Mouse (Mus musculus) v-Abl transformed pro-B cells (cell line): ENCODE results near the gene Pigt.

Experiments
- in situ Hi-C, 2 experiments: fragments of 400-800 bp; cut with MboI; formaldehyde crosslinking; loops; one replicate each; pipeline ENCODE4 v1.15.1; 2025; ENCODE audit not compliant: unreplicated experiment in 2 of 2

Gene Pigt

DNA sequence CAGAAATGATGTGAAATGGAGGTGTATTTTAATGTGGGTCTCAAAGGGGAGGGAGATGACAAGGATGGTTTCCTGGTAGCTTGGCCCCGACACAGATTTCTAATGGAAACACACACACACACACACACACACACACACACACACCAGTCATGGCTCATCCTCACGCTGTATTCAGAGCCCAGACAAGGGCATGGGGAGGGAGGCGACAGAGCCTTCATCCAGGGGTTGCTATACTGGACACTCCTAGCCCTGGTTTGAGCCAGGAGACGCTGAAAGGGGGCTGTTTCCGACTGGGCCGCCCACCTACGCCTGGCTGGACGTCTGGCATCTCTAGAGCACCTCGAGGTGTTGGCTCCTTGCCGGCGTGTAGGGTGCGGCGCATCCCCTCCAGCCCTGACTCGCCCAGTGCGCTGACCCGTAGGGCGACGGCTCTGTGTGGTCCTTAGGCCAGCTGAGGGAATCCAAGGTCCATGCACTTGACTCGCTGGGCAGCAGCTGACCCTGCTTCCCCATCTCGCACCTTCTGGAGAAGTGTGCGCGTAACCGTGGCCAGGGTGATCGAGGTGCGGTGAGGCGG, 11.6 kb upstream of the Pigt start, which contains the start of gene Dbndd2:
Gene Dbndd2, plus strand, starts transcription at position 426 of the 577 bp plus-strand sequence.
- in situ Hi-C loops, result no loop called here

DNA sequence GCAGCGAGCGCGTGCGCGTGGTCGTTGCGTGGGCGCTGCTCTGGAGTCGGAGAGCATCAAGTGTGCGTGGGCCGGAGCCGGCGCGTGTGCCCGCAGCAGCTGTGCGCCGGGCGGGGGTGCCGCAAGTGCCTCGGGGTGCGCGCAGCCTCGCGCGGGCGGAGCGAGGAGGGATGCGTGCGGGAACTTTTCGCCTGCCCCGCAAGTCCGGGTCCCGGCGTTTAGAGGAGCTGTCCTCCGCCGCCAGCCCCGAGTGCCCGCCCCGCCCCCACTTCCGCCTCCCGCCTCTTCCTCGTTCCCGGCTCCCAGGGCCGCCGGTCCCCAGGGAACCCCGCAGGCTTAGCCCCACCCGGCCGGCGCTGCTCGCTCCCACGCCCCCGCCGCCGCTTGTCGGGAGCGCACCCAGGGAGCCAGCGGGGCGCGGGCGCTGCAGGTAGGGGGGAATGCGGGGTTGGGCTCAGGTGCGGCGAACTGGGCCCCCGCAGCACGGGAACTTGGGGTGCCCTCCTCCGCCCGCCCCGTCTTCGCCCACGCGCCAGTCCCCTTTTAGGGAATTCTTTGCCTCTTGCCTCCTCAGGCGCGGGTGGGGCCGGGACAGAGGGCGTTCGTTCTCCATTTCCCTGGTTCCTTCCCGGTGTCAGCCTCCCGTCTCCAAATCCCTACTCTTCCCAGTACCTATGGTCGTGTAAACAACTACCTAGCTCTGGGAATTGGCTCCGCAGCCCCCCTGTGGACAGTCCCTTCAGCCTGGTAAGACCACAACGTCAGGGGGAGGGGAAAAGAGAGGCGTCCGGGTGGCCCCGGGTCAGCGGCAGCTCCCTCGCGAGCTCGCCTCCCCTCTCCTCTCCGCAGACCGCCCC, 10.8 kb upstream of the Pigt start:
- in situ Hi-C loops, result no loop called here

DNA sequence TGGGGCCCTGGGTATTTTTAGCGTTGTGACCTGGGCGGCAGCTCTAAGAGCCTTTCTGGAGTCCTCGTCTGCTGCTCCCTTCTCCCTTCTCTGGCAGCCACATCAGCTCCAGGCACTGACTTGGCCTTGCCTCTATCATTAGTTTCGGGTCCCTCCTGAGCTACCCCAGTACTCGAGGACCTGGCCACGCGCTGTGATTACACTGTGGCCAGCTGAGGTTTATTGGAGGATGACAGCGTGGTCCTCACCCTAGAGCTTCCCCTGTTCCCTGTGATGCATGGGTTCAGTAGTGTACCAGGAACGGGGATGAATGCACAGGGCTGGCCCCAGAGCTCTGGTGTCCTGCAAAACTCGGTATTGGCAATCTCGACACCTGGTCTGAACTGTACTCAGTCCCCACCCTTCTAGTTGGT, 10.2 kb upstream of the Pigt start:
- in situ Hi-C loops, result no loop called here

DNA sequence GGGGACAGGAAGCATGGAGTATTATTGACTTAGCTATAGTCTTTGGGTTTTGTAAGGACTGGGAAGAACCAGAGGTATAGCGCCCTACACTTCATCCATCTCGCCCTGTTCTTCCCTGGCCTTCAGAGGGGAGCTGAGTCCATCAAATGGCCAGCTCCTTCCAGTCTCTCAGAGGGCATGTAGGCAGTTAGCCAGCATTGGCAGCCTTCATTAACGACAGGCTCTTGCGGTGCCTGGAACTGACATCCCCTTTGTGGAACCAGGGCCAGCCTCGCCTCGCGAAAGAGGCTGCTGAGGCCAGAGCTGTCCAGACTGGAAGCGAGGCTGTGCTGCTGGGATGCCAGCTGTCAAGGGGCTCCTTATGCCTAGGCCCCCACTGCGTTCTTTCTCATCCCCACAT, 9.5 kb upstream of the Pigt start:
- in situ Hi-C loops, result no loop called here

DNA sequence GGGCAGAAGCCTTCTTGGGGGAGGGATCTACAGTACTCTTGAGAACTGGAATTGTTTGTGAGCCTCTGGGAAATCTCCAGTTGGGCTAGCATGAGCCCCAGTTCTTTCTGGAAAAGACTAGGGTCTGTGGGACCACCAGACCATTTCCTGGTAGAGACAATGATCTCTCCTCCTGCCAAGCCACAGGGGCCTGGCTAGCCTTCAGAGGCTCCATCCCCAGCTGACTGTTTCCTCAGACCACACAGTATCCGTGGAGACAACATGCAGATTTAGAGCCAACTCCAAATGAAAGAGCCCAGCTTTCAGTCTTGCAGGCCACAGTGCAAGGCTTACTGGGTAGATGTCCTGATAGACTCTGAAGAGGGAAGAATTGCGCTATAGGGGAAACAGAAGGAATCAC, 3.2 kb upstream of the Pigt start:
- in situ Hi-C loops, result no loop called here

DNA sequence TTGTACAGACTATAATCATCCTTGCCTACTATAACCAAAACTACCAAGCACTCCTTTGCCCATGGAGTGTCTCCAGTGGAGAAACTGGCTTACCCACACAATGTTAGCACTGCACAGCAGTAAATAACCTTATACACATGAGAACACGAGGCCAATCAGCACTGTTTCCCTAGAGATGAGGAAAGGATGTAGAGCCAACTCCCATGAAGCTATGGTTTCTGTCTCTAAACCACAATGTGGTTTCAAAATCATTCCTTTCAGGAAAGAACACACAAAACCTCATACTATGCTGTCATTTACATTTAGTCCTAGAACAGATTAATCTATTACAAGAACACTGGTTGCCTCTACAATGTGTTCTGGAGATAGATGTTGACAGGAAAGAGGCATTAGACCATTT, 989 bp upstream of the Pigt start:
- in situ Hi-C loops, result no loop called here

DNA sequence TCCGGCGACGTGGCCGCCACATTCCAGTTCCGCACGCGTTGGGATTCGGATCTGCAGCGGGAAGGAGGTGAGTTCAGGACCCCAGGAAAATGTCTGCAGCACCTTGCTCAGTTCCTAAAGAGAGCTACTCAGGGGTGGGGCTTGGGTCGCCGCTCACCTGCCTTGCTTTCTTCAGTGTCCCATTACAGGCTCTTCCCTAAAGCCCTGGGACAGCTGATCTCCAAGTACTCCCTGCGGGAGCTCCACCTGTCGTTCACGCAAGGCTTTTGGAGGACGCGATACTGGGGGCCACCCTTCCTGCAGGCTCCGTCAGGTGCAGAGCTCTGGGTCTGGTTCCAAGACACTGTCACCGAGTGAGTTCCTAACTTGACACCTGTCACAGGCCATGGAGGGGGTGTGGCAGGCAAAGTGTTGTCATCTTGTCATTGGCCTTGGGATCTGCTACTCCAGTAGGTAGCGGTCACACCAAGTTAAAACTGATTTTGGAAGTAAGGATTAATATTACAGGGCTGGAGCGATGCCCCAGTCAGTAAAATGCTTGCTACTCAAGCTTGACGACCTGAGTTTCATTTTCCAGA, 460 bp downstream of the Pigt start:
- in situ Hi-C loops, result no loop called here

DNA sequence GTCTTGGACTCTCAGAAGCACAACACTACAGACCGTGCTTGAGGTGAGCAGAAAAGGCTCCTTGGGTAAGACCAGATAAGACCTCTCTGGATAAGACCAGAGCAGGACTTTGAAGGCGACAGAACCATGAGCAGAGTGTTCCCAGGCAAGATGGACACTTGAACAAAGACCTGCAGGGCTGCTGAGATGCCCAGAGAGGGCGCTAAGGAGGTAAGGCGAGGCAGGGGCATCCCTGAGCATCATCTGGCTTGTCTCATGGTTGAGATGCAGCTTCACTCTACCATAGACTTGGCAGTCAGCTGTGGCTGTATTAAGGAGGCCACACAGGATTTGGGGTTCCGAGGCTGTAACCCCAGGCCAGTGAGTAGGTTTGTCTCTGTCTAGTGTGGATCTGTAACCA, 2.0 kb downstream of the Pigt start:
- in situ Hi-C loops, result no loop called here

DNA sequence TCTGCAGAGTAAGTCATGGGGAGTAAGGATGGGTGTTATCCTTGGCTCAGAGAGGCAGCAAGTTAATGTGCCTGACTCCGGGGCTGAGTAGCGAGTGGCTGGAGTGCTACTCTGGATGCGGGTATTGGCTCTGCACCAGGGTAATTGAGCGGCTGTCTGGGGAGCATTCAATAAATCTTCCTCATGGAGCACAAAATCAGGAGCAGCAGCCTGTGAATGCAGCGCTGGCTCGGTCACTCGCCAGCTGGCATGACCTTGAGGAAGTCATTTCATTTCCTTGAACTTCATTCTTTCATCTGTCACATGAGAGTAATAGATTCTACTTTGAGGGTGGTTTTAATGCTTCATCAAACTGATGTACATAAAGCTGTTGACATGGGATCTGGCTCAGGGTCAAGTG, 3.2 kb downstream of the Pigt start:
- in situ Hi-C loops, result no loop called here

DNA sequence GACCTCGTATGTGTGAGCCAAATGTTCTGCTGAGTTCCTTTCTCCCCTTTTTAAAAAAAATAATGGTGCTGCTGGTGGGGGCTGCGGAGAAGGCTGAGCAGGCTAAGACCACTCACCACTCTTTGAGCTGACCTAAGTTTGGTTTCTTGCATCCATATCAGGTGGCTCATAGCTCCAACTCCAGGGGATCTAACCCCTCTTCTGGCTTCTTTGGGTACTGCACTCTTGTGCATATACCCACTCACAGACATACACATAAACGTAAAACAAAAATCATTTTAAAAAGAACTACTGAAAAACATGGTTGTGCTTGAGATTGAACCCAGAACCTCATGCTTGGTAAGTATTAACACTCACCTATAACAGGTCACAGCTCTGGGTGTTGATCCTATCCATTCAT, 7.6 kb downstream of the Pigt start:
- in situ Hi-C loops, result no loop called here

DNA sequence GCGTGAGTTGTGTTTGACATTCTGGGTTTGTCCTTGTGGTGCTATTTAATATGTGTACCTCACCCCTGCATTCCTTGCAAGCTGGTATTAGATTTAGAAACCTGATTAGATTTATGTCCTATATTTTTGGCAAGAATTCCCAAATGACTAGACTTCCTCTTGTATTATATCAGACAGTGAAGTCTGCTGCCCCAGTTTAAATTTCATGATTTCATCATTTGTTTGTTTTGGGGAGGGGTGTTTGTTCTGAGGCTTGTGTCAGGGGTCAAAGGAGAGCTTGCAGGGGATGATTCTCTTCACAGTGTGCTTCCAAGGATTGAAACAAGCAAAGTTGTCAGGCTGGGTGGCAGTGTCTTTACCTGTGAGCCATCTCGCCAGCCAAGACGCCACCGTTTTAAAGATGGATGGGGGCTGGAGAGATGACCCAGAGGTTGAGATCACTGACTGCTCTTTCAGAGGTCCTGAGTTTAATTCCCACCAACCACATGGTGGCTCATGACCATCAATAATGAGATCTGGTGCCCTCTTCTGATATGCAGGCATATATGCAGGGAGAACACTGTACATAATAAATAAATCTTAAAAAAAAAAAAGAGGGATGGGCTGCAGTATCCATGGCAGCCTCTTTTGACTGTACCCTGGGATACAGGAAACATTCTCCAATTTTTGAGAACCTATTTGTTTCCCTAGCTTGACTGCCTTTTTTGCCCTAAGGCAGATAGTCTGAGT, 8.5 kb downstream of the Pigt start:
- in situ Hi-C loops, result no loop called here

DNA sequence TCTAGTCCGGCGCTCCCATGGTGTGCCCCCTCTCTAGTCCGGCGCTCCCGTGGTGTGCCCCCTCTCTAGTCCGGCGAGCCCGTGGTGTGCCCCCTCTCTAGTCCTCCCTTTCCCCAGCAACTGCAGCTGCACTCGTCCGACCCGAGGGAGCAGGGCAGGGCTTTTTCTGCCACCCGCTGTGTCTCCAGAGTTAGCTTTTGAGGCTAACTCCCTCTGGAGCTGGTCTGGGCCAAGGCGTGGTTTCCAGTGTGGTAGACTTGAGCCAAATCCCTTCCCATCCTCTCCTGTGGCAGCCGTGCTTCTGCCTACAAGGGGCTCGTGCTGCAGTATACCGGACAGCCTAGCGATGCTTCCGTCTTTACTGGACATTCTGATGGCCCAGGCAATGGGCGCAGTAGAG, 10.5 kb downstream of the Pigt start:
- in situ Hi-C loops, result no loop called here

DNA sequence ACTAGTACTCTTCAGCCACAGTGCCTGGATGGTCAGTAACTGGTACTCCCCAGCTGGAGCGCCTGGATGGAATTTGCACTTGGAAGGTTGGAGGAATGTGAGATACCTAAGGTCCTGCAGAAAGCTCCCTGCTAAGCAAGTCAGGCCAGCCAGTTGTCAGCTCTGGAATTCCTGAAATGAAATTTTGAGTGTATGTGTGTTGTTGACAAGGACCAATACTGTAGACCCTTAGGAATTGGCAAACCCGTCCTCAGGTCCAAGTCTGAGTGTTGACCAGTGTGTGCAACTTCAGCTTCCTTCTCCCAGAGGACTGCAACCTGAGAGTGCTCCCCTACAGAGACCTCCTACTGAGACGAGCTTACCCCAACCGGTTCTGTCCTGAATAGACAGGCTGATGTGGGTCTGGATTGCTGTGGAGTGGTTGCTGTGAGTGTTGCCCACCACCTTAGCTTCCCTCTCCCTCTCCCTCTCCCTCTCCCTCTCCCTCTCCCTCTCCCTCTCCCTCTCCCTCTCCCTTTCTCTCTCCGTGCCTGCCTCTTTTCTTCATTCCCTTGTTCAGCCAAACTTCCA, 13.4 kb downstream of the Pigt start:
- in situ Hi-C loops, result no loop called here

DNA sequence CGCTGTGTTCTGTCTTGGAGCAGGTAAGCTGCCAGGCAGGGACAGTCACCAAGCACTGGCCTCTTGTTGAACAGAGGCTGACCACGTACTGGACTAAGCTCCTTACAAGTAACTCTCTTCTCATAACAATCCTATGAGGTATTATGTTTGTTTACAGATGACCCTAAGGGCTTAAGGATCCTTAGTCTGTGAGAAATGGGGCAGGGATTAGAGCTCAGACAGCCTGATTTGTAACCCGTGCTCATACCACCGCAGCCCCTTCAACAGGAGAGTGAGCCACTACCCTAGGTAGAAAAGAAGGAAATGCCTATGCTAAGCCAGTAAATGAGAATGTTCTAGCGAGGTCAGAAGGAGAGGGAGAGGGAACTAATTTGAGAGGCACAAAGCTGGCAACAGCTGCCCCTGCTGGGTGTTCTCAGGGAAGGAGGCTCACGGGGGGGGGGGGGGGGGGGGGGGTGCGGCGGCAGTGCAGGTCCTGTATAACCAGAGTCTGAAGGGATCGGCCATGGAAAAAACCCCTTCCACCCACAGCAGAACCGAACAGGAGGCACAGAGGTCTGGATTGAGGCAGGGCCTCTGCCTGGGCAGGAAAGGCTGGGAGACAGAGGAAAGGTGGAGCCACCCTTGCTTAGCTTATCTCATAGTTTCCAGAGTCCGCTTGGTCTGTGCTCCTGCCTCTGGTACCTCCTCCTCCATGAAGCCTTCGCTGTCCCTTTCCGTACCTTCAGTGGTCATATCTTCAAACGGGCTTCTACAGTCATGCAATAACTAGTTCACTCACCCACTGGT, 15.0 kb downstream of the Pigt start:
- in situ Hi-C loops, result no loop called here

DNA sequence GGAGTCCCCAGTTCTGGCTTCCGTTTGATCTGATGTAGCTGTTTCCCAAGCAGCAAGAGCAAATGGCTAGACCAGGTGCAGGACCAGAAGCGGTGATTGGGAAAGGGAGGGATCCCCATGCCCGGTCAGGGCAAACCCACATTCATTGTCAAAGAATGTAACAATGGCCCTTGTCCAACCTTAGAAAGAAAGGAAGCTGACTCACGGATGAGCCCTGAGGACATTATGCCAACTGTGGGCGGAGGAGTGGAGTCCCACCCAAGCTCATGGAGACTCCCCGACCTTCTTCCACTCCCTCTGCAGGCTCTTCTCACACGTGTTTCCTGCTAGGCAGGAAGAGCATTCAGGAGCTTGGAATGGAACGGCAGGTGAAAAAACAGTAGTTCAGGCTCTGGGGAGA, 16.1 kb downstream of the Pigt start:
- in situ Hi-C loops, result no loop called here

DNA sequence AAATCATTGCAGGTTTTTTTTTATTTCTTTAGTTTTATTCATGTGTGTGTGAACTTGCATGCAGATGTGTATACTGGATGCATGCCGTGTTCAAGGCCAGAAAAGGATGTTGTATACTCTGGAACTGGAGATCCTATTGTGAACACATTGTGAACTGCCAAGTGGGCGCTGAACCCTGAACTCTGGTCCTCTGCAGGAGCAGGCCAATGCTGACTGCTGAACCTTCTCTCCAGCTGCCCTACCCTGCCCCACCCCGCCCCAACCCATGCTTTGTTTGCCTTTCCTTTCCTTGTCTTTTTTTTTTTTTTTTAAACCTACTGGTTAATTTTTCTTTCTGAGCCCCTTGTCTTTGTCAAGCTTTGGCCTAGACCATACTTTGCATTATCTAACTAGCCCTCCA, 17.6 kb downstream of the Pigt start:
- in situ Hi-C loops, result loop anchor here (5.0 kb wide), 2 partner anchors 53 to 98 kb away; partner anchors contain the start of gene Gm20458 (in 2 of the 2)

DNA sequence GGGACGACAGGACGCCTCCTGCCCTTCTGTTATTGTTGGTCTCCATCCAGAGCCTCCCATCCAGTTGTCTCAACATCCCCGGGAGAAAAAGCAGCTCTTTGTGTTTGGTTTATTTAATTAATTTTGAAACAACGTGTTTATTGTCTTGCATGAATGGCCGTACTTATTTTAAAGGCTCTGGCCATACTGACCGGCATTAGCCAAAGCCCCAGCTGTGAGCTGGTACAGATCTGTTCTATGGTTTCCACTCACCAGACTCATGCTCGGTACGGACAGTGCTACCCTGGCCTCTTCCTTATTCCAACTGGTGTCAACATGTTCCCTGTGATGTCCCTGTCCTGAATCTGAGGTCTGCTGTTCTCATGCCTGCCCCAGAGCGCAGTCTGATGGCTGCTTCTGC, 18.6 kb downstream of the Pigt start:
- in situ Hi-C loops, result loop anchor here (5.0 kb wide), 2 partner anchors 54 to 99 kb away; partner anchors contain the start of gene Gm20458 (in 2 of the 2)

DNA sequence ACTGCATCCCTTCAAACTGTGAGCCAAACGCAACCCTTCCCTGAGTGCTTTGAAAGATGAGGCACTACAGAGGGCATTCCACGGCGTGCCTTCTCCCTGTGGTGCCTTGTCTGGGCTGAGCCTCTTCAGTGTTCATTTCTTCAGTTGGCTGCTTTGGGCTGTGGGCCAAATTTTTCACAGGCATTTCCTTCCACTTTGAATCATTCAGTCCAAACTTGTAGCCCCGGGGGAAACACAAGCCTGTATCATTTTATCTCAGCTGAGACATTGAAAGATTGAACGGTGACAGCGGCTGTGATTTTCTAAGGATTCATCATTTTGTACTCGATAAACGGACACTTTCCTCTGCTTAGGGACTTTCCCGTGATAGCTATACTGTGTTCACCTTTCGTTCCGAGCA, 19.3 kb downstream of the Pigt start:
- in situ Hi-C loops, result loop anchor here (5.0 kb wide), 2 partner anchors 54 to 99 kb away; partner anchors contain the start of gene Gm20458 (in 2 of the 2)

DNA sequence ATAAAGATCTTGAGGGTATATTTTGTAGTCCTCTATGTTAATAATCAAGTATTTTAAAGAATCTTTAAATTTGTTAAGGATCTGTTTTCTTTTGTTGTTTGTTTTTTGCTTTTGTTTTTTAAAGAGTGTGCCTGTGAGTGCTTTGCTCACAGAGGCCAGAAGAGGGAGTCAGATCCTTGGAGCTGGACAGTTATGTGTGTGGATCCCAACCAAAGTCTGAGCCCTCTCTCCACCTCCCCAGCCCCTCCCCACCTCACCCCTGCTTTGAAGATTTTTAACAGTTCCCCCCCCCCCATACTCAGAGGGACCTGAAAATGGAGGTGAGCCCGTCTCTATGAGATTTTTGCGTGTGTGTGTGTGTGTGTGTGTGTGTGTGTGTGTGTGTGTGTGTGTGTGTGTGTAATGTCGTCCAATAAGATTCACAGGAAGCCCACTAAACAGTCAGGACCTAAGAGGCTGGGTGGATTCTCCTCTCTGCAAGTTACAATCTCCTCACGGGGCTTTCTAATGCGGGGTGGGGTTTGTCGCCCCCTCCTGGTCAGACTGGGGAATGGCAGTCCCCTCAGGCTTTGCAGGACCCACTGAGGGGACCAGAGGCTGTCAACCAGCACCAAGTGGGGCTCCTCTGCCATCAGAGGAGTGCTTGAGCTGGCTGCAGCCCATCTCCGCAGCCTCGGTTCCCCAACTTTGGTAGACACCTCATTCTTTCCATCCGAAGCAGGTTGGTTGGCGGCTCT, 20.3 kb downstream of the Pigt start:
- in situ Hi-C loops, result loop anchor here (5.0 kb wide), 2 partner anchors 55 to 100 kb away; partner anchors contain the start of gene Gm20458 (in 2 of the 2)
